Mouse (Mus musculus): ENCODE results near the gene Mylk.

GRCm38 (mm10) chr16:35008447-35008846 is 263.4 kb downstream of the Mylk start:
- TF ChIP-seq POLR2A (IDR thresholded peaks at IDR 0.05; ENCODE audit: low read depth, low read length) (no peak), CTCF (IDR thresholded peaks at IDR 0.05; ENCODE audit: extremely low read depth, insufficient read length, insufficient replicate concordance, low read depth, low read length) (no peak)

Measured in small intestine, adult 2 months (tissue).